Mouse (Mus musculus): ENCODE data around the gene Tmbim4. TPM values are rescaled to one million over a fixed set of nuclear protein-coding genes. Genes with fewer than 3 reads are reported as not detected.
A peak's percentile ranks its signal among the peaks of the same experiment; 100 is the strongest.
"Not testable (repeated sequence)": the region's sequence is repeated elsewhere in the genome, so short reads cannot be mapped to it uniquely, and the experiment has no call there.

The Tmbim4 gene
- total RNA-seq, 1 experiment from 2014 or later, result 170 TPM

DNA sequence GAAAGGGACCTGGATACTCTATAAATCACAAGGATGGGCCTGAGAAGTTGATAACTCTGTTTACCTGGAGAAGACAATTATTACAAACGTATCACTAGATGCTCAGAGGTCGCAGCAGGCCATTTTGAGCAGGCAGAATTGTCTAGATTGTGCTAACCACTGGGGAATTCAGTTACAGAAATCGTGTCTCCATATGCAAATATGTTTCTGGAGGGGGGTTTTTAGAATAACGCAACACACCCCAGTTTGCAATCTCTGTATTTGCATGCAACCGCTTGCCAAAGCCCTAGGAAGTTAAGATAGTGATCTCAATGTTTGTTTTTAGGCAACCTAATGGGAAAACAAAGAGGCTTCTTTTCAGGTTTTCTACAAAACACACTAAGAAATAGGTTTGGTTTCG, 10.2 kb upstream of the Tmbim4 start:
- peak; percentile 67 for ATAC-seq (replicated peaks; ENCODE audit: insufficient number of reproducible peaks, low FRiP score, low TSS enrichment, poor library complexity, severe bottlenecking)

DNA sequence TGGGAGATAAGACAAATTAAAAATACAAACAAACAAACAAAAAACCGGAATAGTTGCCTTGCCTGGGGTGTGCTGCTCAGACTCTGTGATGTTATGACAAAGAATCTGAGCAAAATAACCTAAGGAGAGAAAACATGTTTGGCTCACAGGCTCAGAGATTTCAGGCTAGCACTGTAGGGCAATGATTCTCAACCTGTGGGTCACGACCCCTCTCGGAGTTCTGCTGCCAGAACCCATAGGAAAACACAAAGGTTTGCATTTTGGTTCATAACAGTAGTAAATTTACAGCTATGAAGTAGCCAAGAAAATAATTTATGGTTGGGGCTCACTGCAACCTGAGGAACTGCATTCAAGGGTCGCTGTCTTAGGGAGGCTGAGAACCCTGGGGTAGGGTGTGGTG, 9.1 kb upstream of the Tmbim4 start:
- ATAC-seq (replicated peaks; ENCODE audit: insufficient number of reproducible peaks, low FRiP score, low TSS enrichment, poor library complexity, severe bottlenecking), result no peak

- peak; percentile 55 for ATAC-seq (replicated peaks; ENCODE audit: insufficient number of reproducible peaks, low FRiP score, low TSS enrichment, poor library complexity, severe bottlenecking)
Measured at GRCm38 (mm10) chr10:120193255-120193654, 8.1 kb upstream of the Tmbim4 start.

GRCm38 (mm10) chr10:120197061-120197835, 4.1 kb upstream of the Tmbim4 start:
- 0 out of 2 replicates have a peak, but pooled peaks have one; percentile 20 for ATAC-seq (replicated peaks; ENCODE audit: insufficient number of reproducible peaks, low FRiP score, low TSS enrichment, poor library complexity, severe bottlenecking)

GRCm38 (mm10) chr10:120201961-120202402, 592 bp downstream of the Tmbim4 start, which contains the start of gene Irak3:
Gene Irak3 (minus strand): TSS chr10:120202130.
- ATAC-seq (replicated peaks; ENCODE audit: insufficient number of reproducible peaks, low FRiP score, low TSS enrichment, poor library complexity, severe bottlenecking), result peak; percentile 53

DNA sequence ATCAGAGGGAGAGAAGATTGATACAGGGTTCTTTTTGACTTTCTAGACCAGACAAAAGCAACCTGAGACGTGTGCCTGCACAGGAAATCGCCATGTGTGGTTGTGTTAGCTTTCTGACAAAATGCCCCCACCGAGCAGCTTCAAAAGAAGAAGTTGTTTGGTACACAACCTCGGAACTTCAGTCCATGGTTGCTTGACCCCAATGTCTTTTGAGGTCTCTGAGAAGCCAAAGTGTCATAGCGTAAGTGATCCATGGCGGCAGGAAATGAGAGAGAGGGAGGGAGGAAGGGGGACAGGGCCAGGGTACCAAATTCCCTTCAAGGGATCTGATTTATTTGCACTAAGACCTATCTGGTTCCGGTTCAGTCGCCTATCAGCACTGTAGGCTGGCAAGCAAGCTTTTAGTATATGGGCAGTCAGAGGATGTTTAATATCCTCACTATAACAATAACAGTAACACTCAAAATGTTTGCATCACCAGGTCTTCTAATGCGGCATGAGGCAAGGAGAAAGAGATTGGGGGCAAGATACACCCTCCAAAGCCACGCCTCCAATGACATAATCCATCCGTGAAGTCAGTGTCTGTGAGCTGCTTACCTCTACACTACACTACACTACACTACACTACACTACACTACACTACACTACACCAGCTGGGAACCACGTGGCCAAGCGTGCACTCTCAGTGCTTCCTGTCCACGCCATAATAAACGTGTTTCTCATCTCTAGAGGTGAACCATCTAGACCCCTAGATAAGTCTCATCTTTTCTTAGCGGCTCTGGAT, 1.3 kb downstream of the Tmbim4 start:
- ATAC-seq (replicated peaks; ENCODE audit: insufficient number of reproducible peaks, low FRiP score, low TSS enrichment, poor library complexity, severe bottlenecking), result no peak; the same call in 1 of the 2 replicates

- ATAC-seq (replicated peaks; ENCODE audit: insufficient number of reproducible peaks, low FRiP score, low TSS enrichment, poor library complexity, severe bottlenecking), result no peak
Measured at GRCm38 (mm10) chr10:120204591-120205210, 3.3 kb downstream of the Tmbim4 start.

- no peak for ATAC-seq (replicated peaks; ENCODE audit: insufficient number of reproducible peaks, low FRiP score, low TSS enrichment, poor library complexity, severe bottlenecking)
Measured at GRCm38 (mm10) chr10:120208015-120208414, 6.6 kb downstream of the Tmbim4 start.

DNA sequence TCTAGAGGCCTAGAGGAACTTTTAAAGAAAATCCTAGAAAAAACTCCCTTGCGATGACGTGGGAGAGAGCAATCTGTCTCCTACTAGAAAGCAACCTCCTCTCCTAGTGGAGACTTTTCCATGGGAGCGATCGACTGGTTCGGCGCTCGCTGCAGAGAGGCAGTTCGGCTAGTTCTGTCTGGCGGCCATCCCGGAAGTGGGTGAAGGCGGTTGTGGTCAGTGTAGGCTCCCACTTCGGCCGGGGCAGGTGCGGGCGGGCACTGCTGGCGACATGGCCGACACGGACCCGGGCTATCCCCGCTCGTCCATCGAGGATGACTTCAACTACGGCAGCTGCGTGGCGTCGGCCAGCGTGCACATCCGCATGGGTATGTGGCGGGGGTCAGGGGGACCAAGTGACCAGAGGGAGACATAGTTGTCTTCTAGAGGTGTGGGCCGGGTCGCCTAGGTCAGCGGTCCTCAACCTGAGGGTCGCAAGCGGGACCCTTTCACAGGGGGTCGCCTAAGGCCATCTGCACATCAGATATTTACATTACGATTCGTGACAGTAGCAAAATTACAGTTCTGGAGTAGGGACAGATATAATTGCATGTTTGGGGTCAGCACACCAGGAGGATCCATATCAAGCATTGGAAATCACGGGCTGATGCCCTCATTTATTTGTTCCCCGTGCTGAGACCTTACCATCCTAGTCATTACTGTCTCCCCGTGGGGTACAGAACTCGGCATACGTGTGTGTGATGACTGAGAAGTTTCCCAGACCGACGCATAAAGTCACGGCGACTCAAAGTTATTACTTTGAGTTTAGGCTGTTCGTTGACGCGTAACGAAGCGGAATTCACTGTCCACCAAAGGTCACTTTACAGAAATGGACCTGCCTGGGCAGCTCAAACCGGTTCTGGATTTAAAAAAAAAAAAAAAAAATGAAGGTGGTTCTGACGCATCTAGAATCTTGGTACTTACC, 7.5 kb downstream of the Tmbim4 start:
- ATAC-seq (replicated peaks; ENCODE audit: insufficient number of reproducible peaks, low FRiP score, low TSS enrichment, poor library complexity, severe bottlenecking), result peak; percentile 85

DNA sequence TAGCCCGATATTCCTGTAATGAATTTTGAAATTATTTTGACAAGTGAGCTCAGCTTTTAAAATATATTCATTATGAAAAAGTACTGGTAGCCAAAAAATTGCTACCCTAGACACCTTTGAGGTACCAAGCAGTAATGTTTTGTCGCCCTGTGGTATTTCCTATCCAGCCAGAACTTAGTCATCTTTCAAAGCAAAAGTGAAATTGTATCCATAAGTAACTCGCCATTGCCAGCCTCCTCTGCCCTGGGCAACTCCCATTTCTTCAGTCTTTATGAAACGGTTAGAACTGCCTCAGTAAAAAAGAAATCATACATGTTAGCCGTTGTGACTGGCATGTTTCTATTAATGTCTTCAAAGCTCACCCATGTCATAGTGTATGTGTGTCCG, 8.1 kb downstream of the Tmbim4 start:
- no peak; the same call in 1 of the 2 replicates for ATAC-seq (replicated peaks; ENCODE audit: insufficient number of reproducible peaks, low FRiP score, low TSS enrichment, poor library complexity, severe bottlenecking)

DNA sequence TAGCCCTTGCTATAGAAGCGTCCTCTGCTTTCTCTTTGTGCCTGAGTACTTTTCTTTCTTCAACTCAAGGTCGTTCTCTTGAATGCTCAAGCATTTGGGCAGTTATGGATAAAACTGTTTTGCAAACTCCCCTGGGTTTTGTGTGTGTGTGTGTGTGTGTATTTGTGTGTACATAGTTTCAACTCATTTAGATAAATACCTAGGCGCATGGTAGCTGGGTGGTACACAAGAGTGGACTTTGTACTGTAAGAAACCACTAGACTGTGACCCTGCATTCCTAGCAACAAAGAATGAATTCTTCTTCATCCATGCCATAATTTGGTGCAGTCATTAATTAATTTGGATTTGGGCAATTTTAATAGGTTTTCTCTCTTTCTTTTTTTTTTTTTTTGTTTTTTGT, 8.7 kb downstream of the Tmbim4 start:
- no peak for ATAC-seq (replicated peaks; ENCODE audit: insufficient number of reproducible peaks, low FRiP score, low TSS enrichment, poor library complexity, severe bottlenecking)

- ATAC-seq (replicated peaks; ENCODE audit: insufficient number of reproducible peaks, low FRiP score, low TSS enrichment, poor library complexity, severe bottlenecking), result not testable (repeated sequence)
Measured at GRCm38 (mm10) chr10:120217099-120217498, 15.7 kb downstream of the Tmbim4 start.

DNA sequence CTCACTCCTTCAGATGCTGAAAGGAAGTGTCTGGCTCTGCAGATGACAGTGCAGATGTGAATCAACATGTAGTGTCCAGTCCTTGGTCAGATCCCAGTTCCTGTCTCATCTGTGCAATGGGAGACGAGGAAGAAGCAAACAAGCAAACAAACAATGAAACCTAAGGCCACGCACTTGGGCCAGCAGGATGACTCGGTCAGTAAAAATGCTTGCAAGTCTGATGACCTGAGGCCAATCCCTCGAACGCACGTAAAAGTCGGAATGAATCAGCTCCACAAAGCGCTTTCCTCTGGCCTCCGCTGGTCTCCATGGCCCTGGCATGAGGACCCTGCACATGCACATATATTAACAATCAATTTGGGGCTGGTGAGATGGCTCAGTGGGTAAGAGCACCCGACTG, 17.6 kb downstream of the Tmbim4 start:
- ATAC-seq (replicated peaks; ENCODE audit: insufficient number of reproducible peaks, low FRiP score, low TSS enrichment, poor library complexity, severe bottlenecking), result 0 out of 2 replicates have a peak, but pooled peaks have one; percentile 11

- peak; percentile 93 for ATAC-seq (replicated peaks; ENCODE audit: insufficient number of reproducible peaks, low FRiP score, low TSS enrichment, poor library complexity, severe bottlenecking)
Measured at GRCm38 (mm10) chr10:120219578-120220359, 18.4 kb downstream of the Tmbim4 start.

DNA sequence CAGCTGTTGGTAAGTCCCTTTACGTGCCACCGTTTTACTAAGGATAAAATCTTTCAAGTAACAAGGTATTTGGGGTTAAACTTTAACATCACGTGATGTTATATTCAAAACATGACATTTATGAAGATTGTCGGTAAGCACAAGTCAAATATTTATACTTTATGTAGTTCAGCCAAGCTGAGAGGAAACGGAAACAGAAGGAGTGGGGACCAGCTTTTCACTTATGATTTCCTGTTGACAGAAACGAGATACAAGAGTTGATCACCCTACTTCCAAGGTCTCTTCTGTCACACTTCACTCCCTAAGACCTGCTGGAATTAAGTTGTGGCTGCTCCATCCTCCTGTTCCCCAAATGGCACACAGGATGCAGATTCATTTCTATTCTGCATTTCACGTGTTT, 19.4 kb downstream of the Tmbim4 start:
- no peak for ATAC-seq (replicated peaks; ENCODE audit: insufficient number of reproducible peaks, low FRiP score, low TSS enrichment, poor library complexity, severe bottlenecking)

GRCm38 (mm10) chr10:120226871-120227661, 25.7 kb downstream of the Tmbim4 start, which contains the start of gene Llph:
Gene Llph (plus strand): TSS chr10:120227070.
- ATAC-seq (replicated peaks; ENCODE audit: insufficient number of reproducible peaks, low FRiP score, low TSS enrichment, poor library complexity, severe bottlenecking), result peak; percentile 92

GRCm38 (mm10) chr10:120231718-120232117, 30.3 kb downstream of the Tmbim4 start:
- peak; percentile 48; the same call in 1 of the 2 replicates for ATAC-seq (replicated peaks; ENCODE audit: insufficient number of reproducible peaks, low FRiP score, low TSS enrichment, poor library complexity, severe bottlenecking)

All from monocyte, adult 5-6 weeks (primary cell).